Mouse (Mus musculus) hindbrain, embryonic 14.5 days (tissue): Measurements from ENCODE around the gene Lsamp. TPM values are rescaled to one million over a fixed set of nuclear protein-coding genes. Genes with fewer than 3 reads are reported as not detected.

Experiments used
- ATAC-seq: fragments of 200-750 bp; cut with Nextera tagmentation; 2 replicates; pipeline ENCODE4 v1.8.0; 2017; ENCODE audit warnings: moderate number of reproducible peaks, mild to moderate bottlenecking, moderate TSS enrichment, moderate library complexity; ENCODE audit not compliant: low FRiP score
- DNase-seq: peaks from one replicate; pipeline ENCODE4 v3.0.0-alpha.2; 2015; ENCODE audit warnings: low spot score
- H3K27ac ChIP-seq: fragments of 300-500 bp; sonication (generic); 2 replicates; pipeline ENCODE4 v1.5.1; 2014; ENCODE audit warnings: mild to moderate bottlenecking, moderate library complexity
- H3K27me3 ChIP-seq: fragments of 300-500 bp; sonication (generic); 2 replicates; pipeline ENCODE4 v1.6.1; 2014; ENCODE audit warnings: mild to moderate bottlenecking, low read length, mixed read lengths; ENCODE audit not compliant: control insufficient read depth, insufficient read depth
- H3K36me3 ChIP-seq: fragments of 300-500 bp; sonication (generic); replicated peaks from 2 replicates; pipeline ENCODE4 v1.6.1; 2014; ENCODE audit not compliant: control insufficient read depth, insufficient read depth
- H3K4me1 ChIP-seq: fragments of 300-500 bp; sonication (generic); replicated peaks from 2 replicates; pipeline ENCODE4 v1.6.1; 2014; ENCODE audit warnings: antibody characterized with exemption, low read length, mixed read lengths; ENCODE audit not compliant: control insufficient read depth, insufficient read depth
- H3K4me2 ChIP-seq: fragments of 300-500 bp; sonication (generic); replicated peaks from 2 replicates; pipeline ENCODE4 v1.6.1; 2014; ENCODE audit warnings: mild to moderate bottlenecking, moderate library complexity
- H3K4me3 ChIP-seq: fragments of 300-500 bp; sonication (generic); replicated peaks from 2 replicates; pipeline ENCODE4 v1.5.1; 2014; ENCODE audit warnings: mild to moderate bottlenecking, low read length
- H3K9ac ChIP-seq: fragments of 300-500 bp; sonication (generic); 2 replicates; pipeline ENCODE4 v1.6.1; 2014
- H3K9me3 ChIP-seq: fragments of 300-500 bp; sonication (generic); 2 replicates; pipeline ENCODE4 v1.6.1; 2016; ENCODE audit warnings: low read length; ENCODE audit not compliant: control insufficient read depth
- WGBS: fragments of 180-500 bp; shearing (Covaris S2); extraction: QIAGEN DNeasy Blood & Tissue Kit; methylation state at CpG from one replicate; pipeline ENCODE4 v1.1.7; 2014; 5-methylcytosine and 5-hydroxymethylcytosine counted together
- polyA plus RNA-seq: library from polyadenylated mRNA; unstranded; fragments of >200 nt; fragmentation: Nextera tagmentation; extraction: Ambion mirVana; gene quantifications from 2 replicates; pipeline ENCODE4 v1.2.1, GENCODE M21; 2014

The Lsamp gene
- polyA plus RNA-seq, 1 experiment from 2014 or later, result 88.1 TPM

DNA sequence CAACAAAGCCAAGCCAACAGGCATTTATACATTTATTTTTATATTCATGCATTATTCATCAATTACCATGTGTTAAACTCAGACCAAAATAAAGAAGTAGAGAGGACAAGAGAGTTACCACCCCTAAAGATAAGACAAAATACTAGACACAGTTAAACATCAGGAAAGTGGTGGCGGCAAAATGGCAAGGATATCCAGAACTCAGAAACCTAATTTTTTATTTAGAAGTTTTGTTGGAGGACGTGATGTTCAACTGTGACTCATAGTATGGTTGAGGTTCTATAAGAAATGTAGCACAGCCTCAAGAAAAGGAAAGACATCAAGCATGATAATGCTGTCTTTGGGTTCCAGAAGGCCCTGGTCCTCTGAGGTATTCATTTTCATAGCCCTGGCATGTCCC is 1104.5 kb downstream of the Lsamp start:
- no peak overlapping the region for H3K9ac ChIP-seq
- H3K36me3 ChIP-seq, result no peaks in the 10 kb centered on the region
- no peaks in the 10 kb centered on the region for H3K27me3 ChIP-seq
- DNase-seq, result no peak
- no peak for ATAC-seq
- WGBS, result 90% methylated on average over 2 of the region's 2 CpGs
- no peak overlapping the region for H3K4me2 ChIP-seq
- no peaks in the 10 kb centered on the region for H3K9me3 ChIP-seq
- no peak overlapping the region for H3K27ac ChIP-seq
- H3K4me1 ChIP-seq, result no peaks in the 10 kb centered on the region
- H3K4me3 ChIP-seq, result no peak overlapping the region

DNA sequence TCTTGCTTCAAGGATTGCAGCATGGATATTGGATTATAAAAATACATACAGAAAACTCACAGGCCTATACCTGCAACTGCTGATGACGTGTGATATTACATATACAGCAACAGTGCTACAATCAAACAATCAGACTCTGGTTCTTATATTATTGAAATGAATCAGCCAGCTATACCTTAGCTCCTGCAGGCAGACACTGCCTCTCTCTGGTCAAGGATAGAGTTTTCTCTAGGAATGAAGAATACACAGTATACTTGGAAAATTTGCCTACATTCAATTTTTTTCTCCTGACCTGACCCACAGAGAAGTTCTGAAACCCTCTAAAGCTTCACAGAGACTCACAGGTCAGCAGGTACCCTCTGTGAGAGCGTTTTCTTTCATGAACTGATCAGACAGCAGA is 1105.9 kb downstream of the Lsamp start:
- DNase-seq, result no peak
- no peak overlapping the region for H3K9ac ChIP-seq
- H3K4me3 ChIP-seq, result no peak overlapping the region
- ATAC-seq, result no peak
- WGBS, result 51% methylated on average over 2 of the region's 2 CpGs
- H3K4me1 ChIP-seq, result no peaks in the 10 kb centered on the region
- H3K9me3 ChIP-seq, result no peaks in the 10 kb centered on the region
- no peak overlapping the region for H3K4me2 ChIP-seq
- H3K36me3 ChIP-seq, result no peaks in the 10 kb centered on the region
- H3K27me3 ChIP-seq, result no peaks in the 10 kb centered on the region
- H3K27ac ChIP-seq, result no peak overlapping the region

DNA sequence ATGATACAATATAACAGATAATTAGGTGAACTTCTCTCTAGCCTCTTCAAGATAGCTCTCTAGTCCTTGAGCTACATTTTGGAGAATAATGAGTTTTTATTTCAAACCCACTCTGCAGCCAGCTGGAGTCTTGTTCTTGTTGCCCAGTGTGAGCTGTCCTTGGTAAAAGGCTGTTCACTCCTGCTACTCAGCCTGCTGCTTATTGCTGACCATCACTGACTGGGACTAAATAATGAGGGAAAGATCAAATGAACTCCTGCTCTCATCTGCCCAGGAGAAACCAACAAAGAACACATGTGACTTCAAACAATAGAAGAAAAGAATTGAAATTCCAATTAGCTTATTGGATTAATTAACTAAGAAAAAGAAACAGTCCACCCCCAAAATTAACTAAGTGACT is 1107.1 kb downstream of the Lsamp start:
- H3K4me1 ChIP-seq, result no peaks in the 10 kb centered on the region
- no peak overlapping the region for H3K4me2 ChIP-seq
- no peaks in the 10 kb centered on the region for H3K9me3 ChIP-seq
- DNase-seq (no peak), ATAC-seq (no peak)
- H3K4me3 ChIP-seq, result no peak overlapping the region
- no peak overlapping the region for H3K27ac ChIP-seq
- no peaks in the 10 kb centered on the region for H3K27me3 ChIP-seq
- no peaks in the 10 kb centered on the region for H3K36me3 ChIP-seq
- no peak overlapping the region for H3K9ac ChIP-seq

DNA sequence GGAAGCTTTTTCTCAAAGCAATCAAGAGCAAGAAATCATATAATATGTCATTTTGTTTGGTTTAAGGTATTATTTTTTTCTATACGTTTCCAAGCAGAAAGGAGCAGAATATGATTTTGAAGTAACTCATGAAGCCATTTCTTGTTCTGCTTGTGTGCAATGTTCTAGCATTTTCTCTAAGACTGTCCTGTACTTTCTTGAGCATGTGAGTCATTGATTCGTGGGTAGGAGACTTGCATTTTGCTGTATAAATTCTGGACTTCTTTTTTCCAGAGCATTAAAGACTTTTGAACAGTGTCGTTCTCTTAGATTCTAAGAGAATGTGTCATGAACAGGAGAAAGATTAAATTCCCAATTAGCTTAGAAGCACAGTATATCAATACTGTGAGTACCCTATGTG is 1118.6 kb downstream of the Lsamp start:
- DNase-seq, result no peak
- H3K4me2 ChIP-seq, result no peak overlapping the region
- H3K9me3 ChIP-seq, result no peaks in the 10 kb centered on the region
- no peaks in the 10 kb centered on the region for H3K36me3 ChIP-seq
- no peaks in the 10 kb centered on the region for H3K27me3 ChIP-seq
- no peaks in the 10 kb centered on the region for H3K4me1 ChIP-seq
- H3K27ac ChIP-seq, result no peak overlapping the region
- no peak overlapping the region for H3K4me3 ChIP-seq
- no peak overlapping the region for H3K9ac ChIP-seq
- ATAC-seq, result no peak
- 87% methylated on average over 3 of the region's 3 CpGs for WGBS

DNA sequence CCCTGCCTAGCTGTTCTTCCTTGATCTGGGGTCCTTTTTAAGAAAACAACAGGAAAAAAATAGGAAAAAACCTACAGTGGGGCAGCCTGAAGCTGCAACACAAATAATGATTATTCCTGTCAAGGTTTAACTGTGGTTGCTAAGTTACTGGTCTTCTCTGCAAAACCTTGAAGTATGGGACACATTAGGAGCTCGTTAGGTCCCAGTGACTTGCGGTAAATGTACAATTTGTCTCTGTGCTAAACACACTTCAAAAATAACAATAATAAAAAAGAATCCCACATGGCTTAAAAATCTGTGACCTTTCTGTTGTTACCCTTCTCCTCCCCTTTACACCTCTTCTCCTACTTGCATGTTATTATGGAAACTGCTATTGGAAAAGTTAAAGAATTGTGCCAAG is 1140.2 kb downstream of the Lsamp start:
- H3K4me2 ChIP-seq, result no peak overlapping the region
- no peaks in the 10 kb centered on the region for H3K27me3 ChIP-seq
- H3K4me3 ChIP-seq, result no peak overlapping the region
- no peak overlapping the region for H3K9ac ChIP-seq
- H3K36me3 ChIP-seq, result no peaks in the 10 kb centered on the region
- ATAC-seq (no peak), DNase-seq (no peak)
- WGBS, result 60% methylated on average over 2 of the region's 2 CpGs
- no peaks in the 10 kb centered on the region for H3K9me3 ChIP-seq
- H3K27ac ChIP-seq, result no peak overlapping the region
- no peaks in the 10 kb centered on the region for H3K4me1 ChIP-seq

DNA sequence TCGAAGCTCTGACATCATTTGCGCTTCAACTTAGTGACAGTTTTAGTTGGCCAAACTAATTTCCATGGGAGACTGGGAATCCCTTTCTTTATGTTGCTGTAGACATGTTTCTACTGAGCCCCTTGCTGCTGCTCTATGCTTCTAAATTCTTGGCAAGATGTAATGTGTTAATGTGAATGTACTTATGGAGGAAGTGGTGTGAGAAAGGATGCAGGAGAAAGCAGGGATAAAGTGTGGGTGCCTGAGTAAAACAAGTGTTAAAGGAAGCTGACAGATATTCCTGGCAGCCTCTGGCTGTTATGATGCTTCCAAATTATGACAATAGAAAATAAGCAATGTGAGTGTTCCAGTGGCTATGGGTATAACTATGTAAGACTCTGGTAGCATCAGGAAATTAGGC is 1140.9 kb downstream of the Lsamp start:
- H3K27ac ChIP-seq, result no peak overlapping the region
- H3K9ac ChIP-seq, result no peak overlapping the region
- ATAC-seq, result no peak
- H3K36me3 ChIP-seq, result no peaks in the 10 kb centered on the region
- no peak for DNase-seq
- no peak overlapping the region for H3K4me2 ChIP-seq
- no peaks in the 10 kb centered on the region for H3K4me1 ChIP-seq
- H3K9me3 ChIP-seq, result no peaks in the 10 kb centered on the region
- no peak overlapping the region for H3K4me3 ChIP-seq
- H3K27me3 ChIP-seq, result no peaks in the 10 kb centered on the region
- 93% methylated on average over 2 of the region's 2 CpGs for WGBS

DNA sequence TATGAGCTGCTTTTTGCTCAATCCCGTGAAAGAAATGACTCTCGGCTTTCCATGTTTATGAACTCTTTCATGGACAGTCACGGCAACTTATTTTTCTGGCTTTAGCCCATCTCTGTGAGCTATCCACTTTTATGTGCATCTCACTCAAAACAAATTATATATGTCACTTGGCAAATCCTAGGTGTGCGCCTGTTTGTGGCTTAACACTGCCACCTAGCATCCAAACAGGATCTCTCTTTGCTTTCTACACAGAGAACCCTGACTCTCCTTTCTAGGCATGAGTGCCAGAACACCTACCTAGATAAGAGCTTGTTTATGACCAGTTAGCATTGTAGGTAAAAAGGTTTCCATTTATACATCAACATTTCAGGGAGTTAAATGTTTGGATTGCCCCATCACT is 1146.9 kb downstream of the Lsamp start:
- no peak for ATAC-seq
- H3K36me3 ChIP-seq, result no peaks in the 10 kb centered on the region
- H3K27me3 ChIP-seq, result no peaks in the 10 kb centered on the region
- H3K4me3 ChIP-seq, result no peak overlapping the region
- 64% methylated on average over 4 of the region's 4 CpGs for WGBS
- peak; percentile 62 for DNase-seq
- H3K9ac ChIP-seq, result no peak overlapping the region
- H3K4me1 ChIP-seq, result no peaks in the 10 kb centered on the region
- no peak overlapping the region for H3K27ac ChIP-seq
- no peak overlapping the region for H3K4me2 ChIP-seq
- no peaks in the 10 kb centered on the region for H3K9me3 ChIP-seq

DNA sequence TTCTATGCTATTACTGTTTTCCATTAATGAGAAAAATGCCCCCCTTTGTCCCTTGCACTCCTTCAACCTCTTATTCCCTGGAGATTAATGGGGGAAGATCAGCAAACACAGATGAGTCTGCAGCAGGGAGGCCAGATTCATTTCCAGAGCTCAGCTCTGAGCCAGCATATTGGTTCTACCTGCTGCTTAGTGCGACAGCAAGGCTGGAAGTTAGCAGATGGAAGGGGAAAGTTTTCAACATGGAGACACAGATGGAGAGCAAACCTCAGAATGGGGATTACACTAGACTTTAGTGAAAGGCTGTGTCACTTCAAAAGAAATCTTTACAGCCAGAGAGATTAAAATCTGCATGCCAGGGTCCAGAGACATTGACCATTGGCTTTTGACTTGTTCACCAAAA is 1188.7 kb downstream of the Lsamp start:
- Histone ChIP-seq H3K27me3 (no peaks in the 10 kb centered on the region), H3K36me3 (no peaks in the 10 kb centered on the region), H3K4me3 (no peak overlapping the region), H3K9me3 (no peaks in the 10 kb centered on the region), H3K27ac (no peak overlapping the region), H3K4me2 (no peak overlapping the region), H3K4me1 (no peaks in the 10 kb centered on the region), H3K9ac (no peak overlapping the region)
- 72% methylated on average over 1 of the region's 1 CpGs for WGBS
- ATAC-seq (no peak), DNase-seq (no peak)

DNA sequence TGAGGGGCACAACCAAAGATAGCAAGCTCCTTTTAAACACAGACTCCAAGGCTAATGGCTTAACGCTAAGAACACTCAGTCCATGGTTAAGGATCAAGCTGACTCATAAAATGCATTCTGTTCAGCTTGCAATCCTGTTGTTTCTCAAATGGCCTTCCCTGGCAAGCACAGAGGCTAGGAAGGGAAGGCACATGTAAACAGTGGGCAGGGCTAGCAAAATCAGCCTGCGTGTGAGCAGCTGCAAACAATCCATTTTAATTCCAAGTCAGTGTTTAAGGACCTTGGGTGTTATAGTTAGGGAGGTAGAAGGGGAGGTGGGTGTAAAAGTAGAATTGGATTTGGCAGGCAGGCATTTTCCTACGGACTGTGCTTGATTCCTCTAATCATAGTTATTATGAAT is 1195.4 kb downstream of the Lsamp start:
- WGBS, result 36% methylated on average over 3 of the region's 3 CpGs
- Histone ChIP-seq H3K27ac (peak overlapping the region; percentile 17; the same call in 1 of the 2 replicates), H3K27me3 (no peaks in the 10 kb centered on the region), H3K4me1 (peaks cover 9% of the 10 kb centered on the region; the same call in 1 of the 2 replicates), H3K9me3 (no peaks in the 10 kb centered on the region), H3K4me3 (no peak overlapping the region), H3K36me3 (no peaks in the 10 kb centered on the region), H3K9ac (no peak overlapping the region), H3K4me2 (no peak overlapping the region)
- DNase-seq (no peak), ATAC-seq (no peak)

DNA sequence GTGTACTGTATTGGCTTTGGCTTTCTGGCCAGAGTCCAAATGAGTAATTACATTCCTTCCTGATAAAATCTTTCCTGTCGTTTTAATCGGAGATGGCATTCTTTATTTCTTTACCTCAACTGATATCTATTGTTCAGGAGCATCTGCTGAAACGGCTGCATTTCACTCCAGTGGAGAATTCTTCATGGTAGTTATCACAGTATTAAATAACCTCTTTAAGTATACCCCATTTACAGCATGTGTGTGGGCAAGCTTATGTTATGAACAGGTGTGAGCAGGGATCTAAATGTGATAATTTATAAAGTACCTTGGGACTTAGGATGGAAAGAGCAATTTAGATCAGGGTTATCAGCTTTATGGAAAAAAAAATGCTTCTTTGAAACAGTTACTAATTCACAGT is 1196.7 kb downstream of the Lsamp start:
- 23% methylated on average over 3 of the region's 3 CpGs for WGBS
- ATAC-seq, result no peak
- no peaks in the 10 kb centered on the region for H3K9me3 ChIP-seq
- peaks cover 9% of the 10 kb centered on the region; the same call in 1 of the 2 replicates for H3K4me1 ChIP-seq
- no peaks in the 10 kb centered on the region for H3K27me3 ChIP-seq
- no peak overlapping the region for H3K4me3 ChIP-seq
- H3K9ac ChIP-seq, result no peak overlapping the region
- H3K36me3 ChIP-seq, result no peaks in the 10 kb centered on the region
- no peak overlapping the region for H3K4me2 ChIP-seq
- H3K27ac ChIP-seq, result no peak overlapping the region
- no peak for DNase-seq
